Mouse (Mus musculus): ENCODE measurements at regions not wholly inside any gene's neighbourhood (a gene's known extent, or its start where the extent isn't known, plus 50 kb on each side); places are given as distances from the start of the nearest gene placed in this dataset.

- peak; percentile 65 for DNase-seq (ENCODE audit: low spot score)
- no peak overlapping the region for H3K4me3 ChIP-seq (ENCODE audit: low read length)
- 0 out of 2 replicates have a peak, but pooled peaks have one; percentile 27 for ATAC-seq
- WGBS, result 46% methylated on average over 6 of the region's 6 CpGs
- no peak overlapping the region for H3K27ac ChIP-seq
- H3K4me1 ChIP-seq (ENCODE audit: insufficient read depth, low read length), result peaks cover 6% of the 10 kb centered on the region; the same call in 1 of the 2 replicates
- no peaks in the 10 kb centered on the region for H3K36me3 ChIP-seq (ENCODE audit: insufficient read depth, low read length)
- H3K9me3 ChIP-seq (ENCODE audit: low read length), result 0 out of 2 replicates have a peak, but pooled peaks cover 2% of the 10 kb centered on the region
- TF ChIP-seq CTCF (IDR thresholded peaks at IDR 0.05; ENCODE audit: low read depth), result no peak
- no peak overlapping the region for H3K4me2 ChIP-seq (ENCODE audit: low read depth, low read length)
- no peaks in the 10 kb centered on the region for H3K27me3 ChIP-seq (ENCODE audit: insufficient read depth, low read length)
- no peak overlapping the region for H3K9ac ChIP-seq (replicated peaks; ENCODE audit: low read length)
Observed at GRCm38 (mm10) chr6:100479881-100480280, 191.1 kb downstream of the Shq1 start.

DNA sequence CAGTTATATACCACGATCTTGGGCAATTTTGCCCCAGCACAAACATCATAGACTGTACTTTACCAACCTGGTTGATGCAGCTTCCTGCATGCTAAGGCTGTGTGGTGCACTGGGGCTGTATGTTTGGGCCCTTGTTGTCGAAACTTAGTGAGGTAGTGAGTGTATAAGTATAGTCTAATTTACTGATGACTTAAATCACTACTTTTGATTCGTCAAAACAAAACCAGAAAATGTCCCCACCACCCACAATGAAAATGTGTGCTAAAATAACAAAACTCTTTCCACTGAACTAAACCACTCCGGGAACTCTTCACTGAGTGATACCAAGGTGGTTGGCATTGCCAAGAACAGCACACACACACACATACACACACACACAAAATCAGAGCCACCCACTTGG, 191.5 kb downstream of the Shq1 start:
- 90% methylated on average over 4 of the region's 4 CpGs for WGBS
- no peak overlapping the region for H3K9ac ChIP-seq (replicated peaks; ENCODE audit: low read length)
- DNase-seq (ENCODE audit: low spot score) (no peak), ATAC-seq (no peak)
- no peaks in the 10 kb centered on the region for H3K27me3 ChIP-seq (ENCODE audit: insufficient read depth, low read length)
- H3K36me3 ChIP-seq (ENCODE audit: insufficient read depth, low read length), result no peaks in the 10 kb centered on the region
- no peak overlapping the region for H3K4me2 ChIP-seq (ENCODE audit: low read depth, low read length)
- H3K4me1 ChIP-seq (ENCODE audit: insufficient read depth, low read length), result peaks cover 6% of the 10 kb centered on the region; the same call in 1 of the 2 replicates
- H3K9me3 ChIP-seq (ENCODE audit: low read length), result no peaks in the 10 kb centered on the region
- H3K4me3 ChIP-seq (ENCODE audit: low read length), result no peak overlapping the region
- H3K27ac ChIP-seq, result no peak overlapping the region
- no peak for TF ChIP-seq CTCF (IDR thresholded peaks at IDR 0.05; ENCODE audit: low read depth)

DNA sequence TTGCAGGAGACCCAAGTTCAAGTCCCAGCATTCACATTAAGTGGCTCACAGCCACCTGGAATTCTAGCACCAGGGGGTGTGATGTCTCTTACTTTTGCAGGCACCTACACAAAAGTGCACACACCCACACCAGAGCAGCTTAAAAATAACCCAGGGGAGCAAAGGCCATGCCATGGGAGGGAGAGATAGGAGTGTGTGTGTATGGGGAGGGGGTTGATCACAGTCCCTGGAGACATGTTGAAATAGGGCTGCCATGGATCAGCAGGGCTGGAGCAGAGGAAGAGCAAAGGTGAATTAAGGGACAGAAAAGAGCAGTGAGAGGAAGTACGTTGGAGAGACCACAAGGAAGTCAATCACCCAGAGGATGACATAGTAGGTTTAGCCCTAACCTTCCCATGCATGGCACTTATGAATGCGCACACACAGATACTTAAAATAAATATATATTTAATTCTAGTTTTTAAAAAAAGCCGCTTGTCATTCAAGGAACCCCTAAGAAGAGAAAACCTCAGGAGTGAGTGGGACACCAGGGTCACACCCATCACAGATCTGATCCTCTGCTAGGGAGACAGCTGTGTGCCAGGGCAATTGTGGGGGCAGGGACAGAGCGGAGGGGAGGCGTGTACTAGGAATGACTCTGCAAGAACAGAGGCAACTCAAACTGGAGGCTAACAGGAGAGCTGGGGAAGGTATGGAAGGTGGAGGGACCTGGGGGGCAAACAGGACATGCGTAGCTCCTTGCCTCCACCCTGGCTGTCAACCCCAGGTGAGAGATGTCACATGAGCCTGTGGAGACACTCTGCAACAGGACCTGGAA, 189.5 kb upstream of the Rybp start:
- Histone ChIP-seq H3K4me2 (ENCODE audit: low read depth, low read length) (no peak overlapping the region), H3K27ac (no peak overlapping the region), H3K36me3 (ENCODE audit: insufficient read depth, low read length) (no peaks in the 10 kb centered on the region), H3K27me3 (ENCODE audit: insufficient read depth, low read length) (no peaks in the 10 kb centered on the region), H3K9ac (replicated peaks; ENCODE audit: low read length) (no peak overlapping the region), H3K4me3 (ENCODE audit: low read length) (no peak overlapping the region), H3K9me3 (ENCODE audit: low read length) (no peaks in the 10 kb centered on the region), H3K4me1 (ENCODE audit: insufficient read depth, low read length) (no peaks in the 10 kb centered on the region)
- WGBS, result 92% methylated on average over 6 of the region's 6 CpGs
- DNase-seq (ENCODE audit: low spot score) (no peak), ATAC-seq (no peak)
- no peak for TF ChIP-seq CTCF (IDR thresholded peaks at IDR 0.05; ENCODE audit: low read depth)

DNA sequence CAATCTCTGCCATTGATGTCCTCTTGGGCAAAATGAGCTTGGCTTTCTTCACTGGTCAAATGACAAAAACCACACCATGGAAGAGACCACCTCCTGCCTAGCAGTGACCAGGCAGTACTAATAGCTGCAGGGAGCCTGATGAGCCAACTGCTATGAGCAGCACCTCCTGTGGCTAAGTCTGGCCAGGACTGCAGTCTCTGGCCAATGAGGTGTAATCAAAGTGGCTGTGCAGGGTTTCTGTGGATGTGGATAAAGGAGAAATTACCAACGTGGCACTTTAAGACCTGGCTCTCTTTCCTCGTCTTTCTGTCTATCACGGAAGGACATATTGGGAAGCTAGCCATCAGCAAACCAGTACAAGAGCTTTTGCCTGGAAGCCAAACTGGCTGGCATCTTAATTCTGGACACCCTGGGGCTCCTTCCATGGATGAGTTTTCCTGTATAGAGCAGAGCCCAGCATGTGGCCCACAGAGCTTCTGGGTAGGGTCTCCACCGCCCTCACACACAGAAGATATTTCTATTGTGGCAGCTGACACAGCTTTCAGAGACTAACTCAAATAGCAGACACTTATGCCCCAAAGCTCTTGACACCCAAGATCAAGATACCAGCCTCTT, 188.2 kb upstream of the Rybp start:
- Histone ChIP-seq H3K4me1 (ENCODE audit: insufficient read depth, low read length) (no peaks in the 10 kb centered on the region), H3K9ac (replicated peaks; ENCODE audit: low read length) (no peak overlapping the region), H3K4me2 (ENCODE audit: low read depth, low read length) (no peak overlapping the region), H3K9me3 (ENCODE audit: low read length) (no peaks in the 10 kb centered on the region), H3K4me3 (ENCODE audit: low read length) (no peak overlapping the region), H3K27me3 (ENCODE audit: insufficient read depth, low read length) (no peaks in the 10 kb centered on the region), H3K27ac (no peak overlapping the region), H3K36me3 (ENCODE audit: insufficient read depth, low read length) (no peaks in the 10 kb centered on the region)
- 41% methylated on average over 4 of the region's 4 CpGs for WGBS
- no peak for TF ChIP-seq CTCF (IDR thresholded peaks at IDR 0.05; ENCODE audit: low read depth)
- ATAC-seq (0 out of 2 replicates have a peak, but pooled peaks have one; percentile 38), DNase-seq (ENCODE audit: low spot score) (peak; percentile 24)

GRCm38 (mm10) chr6:100474326-100474725, 187.0 kb upstream of the Rybp start:
- no peaks in the 10 kb centered on the region for H3K4me1 ChIP-seq (ENCODE audit: insufficient read depth, low read length)
- ATAC-seq, result 0 out of 2 replicates have a peak, but pooled peaks have one; percentile 47

DNA sequence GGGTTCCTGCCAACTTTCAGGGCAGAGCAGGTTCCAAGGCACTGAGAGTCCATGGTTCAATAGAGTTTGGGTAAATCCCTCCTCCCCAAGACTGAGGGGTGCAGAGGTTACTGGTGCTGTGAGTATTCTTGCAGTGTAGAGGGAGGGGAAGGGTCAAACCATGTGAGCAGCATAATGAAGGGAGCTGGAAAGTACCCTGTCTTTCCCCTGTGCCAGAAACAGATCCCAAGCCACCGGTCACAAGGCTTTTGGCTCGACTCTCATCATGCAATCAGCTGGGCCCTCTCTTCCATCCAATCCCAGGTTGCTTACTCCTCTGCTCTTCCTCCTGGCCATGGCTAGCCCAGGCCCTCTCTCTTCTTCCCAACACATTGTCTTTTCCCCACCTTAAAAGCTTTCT, 182.8 kb upstream of the Rybp start:
- Histone ChIP-seq H3K9me3 (ENCODE audit: low read length) (no peaks in the 10 kb centered on the region), H3K27ac (no peak overlapping the region), H3K27me3 (ENCODE audit: insufficient read depth, low read length) (no peaks in the 10 kb centered on the region), H3K4me2 (ENCODE audit: low read depth, low read length) (no peak overlapping the region), H3K4me3 (ENCODE audit: low read length) (no peak overlapping the region), H3K4me1 (ENCODE audit: insufficient read depth, low read length) (no peaks in the 10 kb centered on the region), H3K9ac (replicated peaks; ENCODE audit: low read length) (no peak overlapping the region), H3K36me3 (ENCODE audit: insufficient read depth, low read length) (no peaks in the 10 kb centered on the region)
- no peak for ATAC-seq
- 49% methylated on average over 2 of the region's 2 CpGs for WGBS
- no peak for DNase-seq (ENCODE audit: low spot score)
- TF ChIP-seq CTCF (IDR thresholded peaks at IDR 0.05; ENCODE audit: low read depth), result no peak

More at GRCm38 (mm10) chr6:100474326-100474725, 187.0 kb upstream of the Rybp start:
- Histone ChIP-seq H3K9me3 (ENCODE audit: low read length) (no peaks in the 10 kb centered on the region), H3K27ac (no peak overlapping the region), H3K4me3 (ENCODE audit: low read length) (no peak overlapping the region), H3K27me3 (ENCODE audit: insufficient read depth, low read length) (no peaks in the 10 kb centered on the region), H3K36me3 (ENCODE audit: insufficient read depth, low read length) (no peaks in the 10 kb centered on the region), H3K9ac (replicated peaks; ENCODE audit: low read length) (no peak overlapping the region), H3K4me2 (ENCODE audit: low read depth, low read length) (no peak overlapping the region)
- WGBS, result 51% methylated on average over 9 of the region's 9 CpGs
- peak; percentile 37 for DNase-seq (ENCODE audit: low spot score)
- no peak for TF ChIP-seq CTCF (IDR thresholded peaks at IDR 0.05; ENCODE audit: low read depth)

- no peaks in the 10 kb centered on the region for H3K36me3 ChIP-seq (ENCODE audit: insufficient read depth, low read length)
- no peak for DNase-seq (ENCODE audit: low spot score)
- ATAC-seq, result no peak
- H3K4me2 ChIP-seq (ENCODE audit: low read depth, low read length), result no peak overlapping the region
- WGBS, result 80% methylated on average over 2 of the region's 2 CpGs
- no peaks in the 10 kb centered on the region for H3K9me3 ChIP-seq (ENCODE audit: low read length)
- no peak for TF ChIP-seq CTCF (IDR thresholded peaks at IDR 0.05; ENCODE audit: low read depth)
- H3K9ac ChIP-seq (replicated peaks; ENCODE audit: low read length), result no peak overlapping the region
- H3K27me3 ChIP-seq (ENCODE audit: insufficient read depth, low read length), result no peaks in the 10 kb centered on the region
- H3K4me1 ChIP-seq (ENCODE audit: insufficient read depth, low read length), result no peaks in the 10 kb centered on the region
- no peak overlapping the region for H3K27ac ChIP-seq
- H3K4me3 ChIP-seq (ENCODE audit: low read length), result no peak overlapping the region
Observed at GRCm38 (mm10) chr6:100462757-100463156, 175.5 kb upstream of the Rybp start.
